Mouse (Mus musculus): ENCODE data around the gene Slc25a48.
A peak's percentile ranks its signal among the peaks of the same experiment; 100 is the strongest.

Gene Slc25a48

DNA sequence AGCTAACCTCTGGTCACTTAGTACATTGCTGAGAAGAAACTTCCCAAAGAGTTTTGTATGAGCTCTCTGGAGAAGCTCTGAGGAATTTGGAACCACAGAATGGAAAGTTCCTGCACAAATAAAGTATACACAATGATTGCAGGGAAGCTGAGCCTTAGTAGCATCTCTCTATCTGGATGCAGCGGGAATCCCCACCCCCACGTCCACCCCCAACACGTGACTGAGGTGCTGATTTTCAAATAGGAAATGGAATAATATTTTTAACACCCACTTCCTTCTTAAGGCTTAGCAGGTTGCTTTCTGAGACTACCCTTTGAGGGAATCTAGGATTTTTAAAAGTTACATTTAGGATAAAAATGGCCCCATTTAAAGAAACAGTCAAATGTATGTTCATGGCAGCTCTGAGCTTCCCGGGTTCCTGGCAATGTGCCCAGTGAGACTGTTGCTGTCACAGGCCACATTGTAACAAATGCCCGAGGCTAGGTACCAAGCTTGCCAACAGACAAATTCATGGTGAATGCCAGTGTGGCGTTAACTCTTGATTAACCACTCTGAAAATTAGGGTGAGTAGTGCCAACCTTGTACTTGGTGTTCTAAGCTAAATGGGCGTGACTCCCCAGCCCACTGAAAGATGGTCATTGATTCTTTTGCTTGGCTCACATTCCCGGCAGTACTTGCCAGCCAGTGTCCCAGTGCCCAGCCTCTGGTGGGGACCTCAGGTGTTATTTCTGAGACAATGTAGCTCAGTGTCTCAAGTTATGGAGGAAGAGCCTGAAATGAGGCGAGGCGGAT lies 11.3 kb downstream of the Slc25a48 start:
- peak; percentile 19 for DNase-seq (ENCODE audit: low spot score)

DNA sequence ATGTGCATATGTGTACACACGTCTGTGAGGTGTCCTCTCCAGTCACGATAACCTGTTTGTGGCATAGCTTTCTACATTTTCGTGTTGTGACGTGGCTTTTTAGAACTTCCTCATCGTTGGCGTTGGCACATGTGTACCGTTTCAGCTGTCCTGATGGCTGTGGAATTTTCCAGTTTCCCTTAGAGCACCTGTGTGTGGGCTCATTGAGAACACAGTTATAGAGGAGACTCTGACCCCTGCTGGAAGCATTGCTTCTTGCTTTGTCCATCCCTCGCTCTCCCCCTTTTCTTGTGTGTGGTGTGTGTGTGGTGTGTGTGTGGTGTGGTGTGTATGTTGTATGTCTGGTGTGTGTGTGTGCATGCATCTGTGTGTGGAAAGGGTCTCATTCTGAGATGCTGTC lies 11.9 kb downstream of the Slc25a48 start:
- DNase-seq (ENCODE audit: low spot score), result no peak

DNA sequence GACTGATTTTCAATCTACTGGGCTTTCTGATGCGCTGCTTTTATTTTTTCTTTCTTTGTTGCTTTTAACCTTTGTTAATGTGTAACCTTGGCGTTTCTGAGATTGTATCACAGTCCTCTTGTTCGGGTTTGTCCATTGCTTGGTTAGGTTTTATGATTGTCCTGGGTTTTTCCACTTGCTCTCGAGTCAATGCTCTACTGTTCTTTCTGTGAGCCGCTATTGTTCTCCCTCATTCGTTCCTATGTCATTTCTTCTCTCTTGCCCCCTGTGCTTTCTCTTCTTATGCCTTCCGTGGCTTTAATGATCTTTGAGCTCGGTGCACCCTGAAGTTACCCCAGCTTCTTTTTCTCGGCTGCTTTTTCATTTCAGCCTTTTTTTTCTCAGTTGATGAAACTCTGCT lies 19.8 kb downstream of the Slc25a48 start:
- no peak for DNase-seq (ENCODE audit: low spot score)

DNA sequence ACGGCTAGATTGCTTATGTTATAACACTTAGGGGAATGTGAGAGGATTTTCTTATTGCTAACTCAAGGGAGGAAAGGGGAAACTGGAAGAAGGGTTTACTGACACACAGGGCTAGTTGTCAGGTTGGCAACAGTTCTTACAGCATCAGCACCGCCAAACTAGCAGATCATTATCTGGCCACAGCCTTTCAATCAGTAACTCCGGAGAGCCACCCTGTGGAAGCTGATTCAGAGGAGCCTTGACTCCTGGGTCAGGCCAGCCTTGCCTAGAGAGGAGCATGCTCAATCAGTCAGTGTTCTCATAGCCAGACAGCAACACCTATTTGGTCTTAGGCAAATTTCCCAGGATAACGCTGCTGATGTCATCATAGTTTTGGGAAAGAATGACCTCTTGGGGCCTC lies 23.3 kb downstream of the Slc25a48 start:
- no peak for DNase-seq (ENCODE audit: low spot score)

DNA sequence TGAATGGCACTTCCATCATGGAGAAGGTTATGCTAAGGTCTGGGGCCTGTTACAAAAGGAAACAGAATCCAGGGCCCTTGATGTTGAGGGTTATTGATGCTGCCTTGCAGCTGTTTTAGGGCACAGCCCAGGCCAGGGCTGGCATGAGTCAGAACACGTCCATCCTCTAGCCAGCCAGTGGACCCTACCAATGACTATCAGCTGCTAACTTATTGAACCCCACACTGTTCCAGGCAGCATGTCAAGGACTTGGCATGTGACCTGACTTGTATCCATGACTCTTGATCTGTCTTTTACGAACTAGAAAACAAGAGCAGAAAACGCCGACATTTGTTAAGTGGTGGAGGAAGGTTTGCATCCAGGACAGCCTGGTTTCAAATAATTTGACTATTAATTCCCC lies 24.6 kb downstream of the Slc25a48 start:
- no peak for DNase-seq (ENCODE audit: low spot score)

DNA sequence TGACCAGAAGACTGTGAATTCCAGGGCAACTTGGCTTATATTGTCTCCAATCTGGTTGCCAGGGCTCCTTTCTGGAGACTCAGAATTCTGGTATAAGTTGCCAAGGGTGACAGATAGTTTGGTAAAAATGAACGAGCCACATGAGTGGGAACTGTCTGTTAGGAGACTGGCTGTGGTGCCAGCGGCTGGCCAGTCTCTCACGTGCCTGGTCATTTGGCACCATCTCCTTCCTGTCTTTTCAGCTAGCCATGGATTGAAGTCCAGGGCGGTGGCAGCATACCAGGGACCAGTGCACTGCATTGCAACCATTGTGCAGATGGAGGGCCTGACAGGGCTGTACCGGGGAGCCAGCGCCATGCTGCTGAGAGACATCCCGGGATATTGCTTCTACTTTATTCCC lies 25.1 kb downstream of the Slc25a48 start:
- no peak for DNase-seq (ENCODE audit: low spot score)

DNA sequence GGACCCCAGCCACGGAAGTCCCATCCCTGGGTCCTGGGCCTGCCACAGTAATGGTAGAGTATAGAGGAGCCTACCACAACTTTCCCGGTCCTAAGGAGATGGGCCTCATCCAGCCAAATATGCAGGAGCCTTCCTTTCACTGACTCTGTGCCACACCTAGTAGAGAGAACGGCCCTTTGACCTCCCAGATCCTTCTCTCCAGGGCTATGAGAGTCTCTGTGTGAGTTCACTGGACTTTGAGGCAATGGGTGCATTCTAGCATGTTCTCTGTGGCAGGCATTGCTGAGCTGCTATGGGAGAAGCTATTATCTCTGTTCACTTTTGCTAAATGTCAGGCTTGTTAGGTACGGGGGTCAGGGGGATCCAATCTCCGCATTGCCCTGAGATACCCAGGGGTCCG lies 25.6 kb downstream of the Slc25a48 start:
- no peak for DNase-seq (ENCODE audit: low spot score)

DNA sequence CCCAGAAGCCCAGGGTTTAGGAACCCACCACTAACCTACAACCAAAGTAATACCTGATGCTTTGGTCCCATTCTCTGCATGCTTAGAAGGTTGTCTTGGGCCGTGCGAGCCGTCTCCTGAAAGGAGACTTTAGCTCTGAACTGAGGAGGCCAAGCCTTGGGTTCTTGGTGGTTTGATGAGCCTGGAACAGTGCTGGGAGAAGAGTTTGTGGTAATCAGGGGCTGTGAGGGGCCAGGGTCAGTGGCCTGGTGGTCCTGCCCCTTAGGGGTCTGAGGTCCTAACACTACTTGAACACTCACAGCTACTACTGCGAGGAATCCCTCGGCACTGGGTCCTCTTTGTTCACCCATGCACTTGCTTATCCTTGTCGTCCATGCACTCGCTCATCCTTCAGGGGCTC lies 29.6 kb downstream of the Slc25a48 start:
- DNase-seq (ENCODE audit: low spot score), result no peak

DNA sequence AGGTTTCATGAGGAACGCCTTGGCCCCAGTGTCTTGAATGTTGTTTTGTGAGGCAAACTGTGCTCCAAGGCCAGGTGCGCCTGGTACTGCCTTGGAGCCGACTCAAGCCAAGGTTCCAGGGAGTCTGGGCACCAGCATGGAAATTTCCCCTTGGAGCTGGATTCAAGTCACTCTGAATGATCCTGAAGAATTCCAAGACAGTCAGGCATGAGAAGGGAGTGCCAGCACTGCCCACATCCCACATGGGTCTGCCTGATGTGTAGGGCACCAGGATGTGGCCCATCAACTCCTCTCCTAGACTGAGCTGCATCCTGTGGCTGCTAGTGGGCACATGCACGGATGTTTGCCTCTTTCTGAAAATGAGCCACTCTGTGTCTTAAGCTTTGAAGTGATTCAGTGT lies 30.4 kb downstream of the Slc25a48 start:
- no peak for DNase-seq (ENCODE audit: low spot score)

DNA sequence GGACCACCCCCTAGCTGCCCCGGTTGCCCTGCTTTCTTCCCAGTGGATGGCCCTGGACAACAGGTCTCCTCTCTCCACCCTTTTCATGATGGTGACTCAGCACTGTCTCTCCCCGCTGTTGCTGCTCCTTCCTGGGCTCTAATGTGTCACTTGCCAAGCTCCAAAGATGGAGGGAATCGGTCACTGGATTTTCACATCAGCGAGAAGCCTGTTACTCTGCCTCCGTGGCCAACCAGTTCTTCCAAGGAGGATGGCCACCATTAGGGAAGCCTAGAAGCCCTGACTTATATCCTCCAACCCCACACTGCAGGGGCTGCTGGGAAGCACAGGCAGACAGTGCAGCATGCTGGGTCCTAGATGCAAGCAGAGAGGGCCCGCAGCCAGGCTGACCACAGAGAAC lies 33.1 kb downstream of the Slc25a48 start:
- DNase-seq (ENCODE audit: low spot score), result no peak

DNA sequence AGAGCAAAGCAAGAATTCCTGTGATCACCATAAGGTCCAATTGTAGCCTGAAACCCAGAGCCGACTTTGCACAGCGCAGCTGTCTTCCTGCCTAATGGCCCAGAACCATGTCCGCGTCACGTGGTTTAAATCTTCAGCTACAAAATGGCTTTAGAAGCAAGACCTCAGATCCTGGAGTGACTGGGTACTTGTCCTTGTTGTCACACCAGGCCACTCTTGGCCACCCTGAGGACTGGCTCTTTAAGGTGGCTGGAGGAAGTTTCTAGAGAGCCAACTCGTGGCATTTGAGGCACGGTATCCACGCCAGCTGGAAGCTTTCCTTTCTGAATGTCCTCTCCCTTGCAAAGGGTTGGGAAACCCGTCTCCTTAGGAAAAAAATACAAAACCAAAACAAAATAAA lies 33.8 kb downstream of the Slc25a48 start:
- DNase-seq (ENCODE audit: low spot score), result peak; percentile 86

DNA sequence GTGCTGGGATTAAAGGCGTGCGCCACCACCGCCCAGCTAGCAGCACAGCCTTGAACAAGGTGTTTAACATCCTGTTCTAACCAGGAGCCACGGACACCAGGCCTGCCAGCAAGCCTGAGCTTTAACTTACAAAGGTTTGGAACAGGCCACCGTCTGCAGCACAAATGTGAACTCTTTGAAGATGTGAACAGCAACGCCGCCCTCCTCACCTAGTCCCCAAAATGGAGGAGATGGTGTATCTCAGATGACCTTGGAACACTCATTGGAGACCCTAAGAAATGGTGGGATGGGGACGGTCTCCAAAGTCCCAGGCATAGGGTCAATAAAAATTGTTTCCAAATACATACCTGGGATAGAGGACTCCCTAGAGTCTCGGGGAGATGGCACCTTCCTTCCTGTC lies 34.5 kb downstream of the Slc25a48 start:
- DNase-seq (ENCODE audit: low spot score), result no peak

DNA sequence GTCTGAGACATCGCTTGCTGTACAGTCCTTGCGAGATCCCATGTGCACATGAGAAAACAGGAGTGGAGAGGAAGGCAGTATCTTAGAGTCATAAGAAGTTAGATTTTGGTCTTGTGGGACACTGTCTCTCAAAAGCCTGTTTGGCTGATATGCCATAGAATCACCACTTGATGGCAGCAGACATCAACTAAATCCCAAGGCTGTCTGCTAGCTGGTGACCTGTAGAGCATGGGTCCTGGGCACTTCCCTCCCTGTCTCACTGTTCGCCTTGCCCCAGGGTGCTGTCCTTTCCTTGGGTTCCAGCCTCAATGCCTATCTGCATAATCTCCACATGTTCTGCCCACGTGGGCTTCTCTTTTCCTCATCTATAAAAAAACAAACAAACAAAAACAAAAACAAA lies 37.2 kb downstream of the Slc25a48 start:
- DNase-seq (ENCODE audit: low spot score), result peak; percentile 63

DNA sequence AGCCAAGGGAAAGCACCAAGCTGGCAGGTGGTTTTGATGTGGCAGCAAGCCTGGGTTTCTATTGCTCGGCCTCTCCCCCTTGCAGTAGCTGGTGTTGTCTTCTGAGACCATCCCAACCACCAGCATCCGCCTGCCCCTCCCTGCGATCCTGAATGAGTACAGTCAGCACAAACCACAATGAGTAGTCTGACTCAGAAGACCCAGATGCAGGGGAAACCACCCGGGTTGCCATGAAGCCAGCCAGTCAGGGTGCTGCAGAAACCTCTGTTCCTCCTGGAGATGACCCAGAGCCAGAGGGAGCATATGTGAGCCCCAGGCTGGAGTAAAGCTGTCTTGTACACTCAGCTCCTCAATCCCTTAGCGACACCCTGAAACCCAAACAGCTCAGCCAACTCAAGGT lies 38.6 kb downstream of the Slc25a48 start:
- DNase-seq (ENCODE audit: low spot score), result peak; percentile 13

DNA sequence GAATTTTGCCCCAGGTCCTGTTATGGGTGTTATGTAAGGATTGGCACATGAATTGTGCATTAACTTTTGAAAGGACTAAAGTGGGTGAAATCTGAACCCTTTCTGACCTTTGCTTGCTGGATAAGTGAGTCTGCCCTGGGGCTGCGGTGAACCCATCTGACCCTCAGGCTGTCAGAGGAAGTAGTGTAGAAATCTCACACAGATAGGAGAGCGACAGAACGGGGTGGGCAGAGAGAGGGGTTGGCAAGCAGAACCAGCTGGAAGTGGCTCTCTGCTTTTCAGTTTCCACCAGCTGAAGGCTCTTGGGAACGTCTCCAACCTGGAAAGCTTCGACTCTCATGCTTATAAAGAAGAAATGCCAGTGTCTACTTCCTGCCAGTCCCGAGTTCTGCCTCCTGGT lies 39.1 kb downstream of the Slc25a48 start:
- DNase-seq (ENCODE audit: low spot score), result peak; percentile 21

DNA sequence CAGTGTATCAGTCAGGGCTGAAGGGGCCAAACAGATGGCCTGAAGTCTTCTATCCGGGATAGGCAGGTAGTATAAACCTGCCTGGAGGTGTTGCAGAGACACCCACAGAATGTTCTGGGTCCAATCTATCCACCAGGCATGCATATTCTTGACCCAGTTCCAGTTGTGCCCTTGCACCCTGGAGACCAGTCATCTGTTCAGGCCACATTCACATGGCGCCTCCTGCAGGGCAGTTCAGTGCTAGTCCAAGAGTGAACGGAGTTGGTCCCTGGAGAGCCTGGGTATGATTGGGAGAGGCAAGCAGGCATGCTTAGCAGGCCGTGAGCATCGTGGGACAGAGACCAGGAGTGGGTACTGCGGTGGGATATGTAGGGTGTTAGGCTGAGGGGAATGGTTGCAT lies 39.9 kb downstream of the Slc25a48 start:
- DNase-seq (ENCODE audit: low spot score), result no peak

DNA sequence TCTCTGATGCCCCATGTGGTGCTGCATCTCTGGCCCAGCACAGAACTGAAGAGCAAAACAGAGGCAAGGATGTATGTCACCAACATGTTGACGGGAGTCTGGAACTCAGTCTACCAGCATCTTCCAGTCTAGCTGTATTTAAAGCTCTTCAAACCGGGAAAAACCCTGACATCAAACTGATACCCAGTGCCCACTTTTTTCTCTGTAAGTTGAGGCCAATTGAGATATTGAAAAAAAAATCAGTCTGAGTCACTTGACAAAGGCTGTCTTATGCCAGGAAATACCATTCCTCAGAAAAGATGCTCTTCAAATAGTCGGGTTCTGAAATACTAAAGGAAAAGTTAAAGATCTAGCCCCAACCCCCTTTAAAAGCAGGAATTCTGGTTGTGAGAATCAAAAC lies 44.0 kb downstream of the Slc25a48 start, which contains the start of gene Il9:
Gene Il9, minus strand, starts transcription at position 101 of the 400 bp plus-strand sequence.
- no peak for DNase-seq (ENCODE audit: low spot score)

DNA sequence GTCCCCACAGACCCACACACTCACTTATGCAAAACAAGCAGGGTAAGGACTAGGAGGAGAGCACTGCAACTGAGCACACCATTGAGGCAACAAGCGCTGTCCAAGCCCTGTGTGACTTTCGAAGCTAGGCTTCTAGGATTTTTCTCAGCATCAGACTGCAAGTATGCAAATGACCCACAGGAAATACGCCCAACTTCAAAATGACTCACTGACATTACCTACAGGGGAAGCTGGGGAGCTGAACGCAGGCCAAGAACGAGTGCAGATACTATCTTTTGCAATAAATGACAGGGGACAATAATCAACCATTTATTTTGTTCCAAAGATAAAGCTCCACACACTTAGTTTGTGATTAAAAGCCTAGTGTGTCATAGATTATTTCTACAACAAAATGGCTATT lies 49.9 kb downstream of the Slc25a48 start:
- no peak for DNase-seq (ENCODE audit: low spot score)

DNA sequence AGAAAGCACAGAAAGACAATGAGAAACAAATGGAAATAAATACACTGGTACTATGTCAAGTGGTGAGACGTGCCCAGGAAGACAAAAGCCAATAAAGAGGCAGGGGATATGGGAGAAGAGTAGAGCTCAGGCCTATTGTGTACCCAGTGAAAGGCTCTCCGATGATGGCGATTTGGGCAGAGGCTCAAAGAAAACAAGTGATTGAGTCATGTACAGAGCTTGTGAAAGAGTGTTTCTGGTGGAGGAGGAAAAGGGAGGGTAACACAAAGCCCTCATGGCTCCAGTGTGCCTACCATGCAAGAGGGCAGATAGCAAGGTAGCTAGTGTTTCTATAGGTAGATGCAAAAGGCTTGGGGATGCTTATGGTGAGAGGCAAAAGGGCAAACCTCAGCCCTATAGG lies 56.3 kb downstream of the Slc25a48 start:
- peak; percentile 77 for DNase-seq (ENCODE audit: low spot score)

DNA sequence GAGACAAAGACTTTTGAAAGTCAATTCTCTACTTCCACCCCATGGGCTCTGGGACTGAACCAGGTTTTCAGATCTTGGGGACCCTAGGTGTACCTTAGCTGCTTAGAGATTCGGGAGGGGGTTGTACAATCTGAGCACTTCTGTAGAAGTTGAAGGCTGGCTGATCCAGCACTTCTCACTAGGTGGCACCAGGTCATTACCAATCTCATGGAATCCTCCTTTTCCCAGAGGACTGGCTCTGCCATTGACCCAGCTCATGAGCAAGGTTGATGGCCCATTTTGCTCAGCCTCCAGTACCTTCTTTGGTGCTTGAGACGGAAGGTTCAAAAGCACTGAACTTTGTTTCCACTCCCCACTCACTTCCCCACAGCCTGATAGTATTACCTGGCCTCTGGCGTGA lies 62.0 kb downstream of the Slc25a48 start:
- DNase-seq (ENCODE audit: low spot score), result peak; percentile 27

DNA sequence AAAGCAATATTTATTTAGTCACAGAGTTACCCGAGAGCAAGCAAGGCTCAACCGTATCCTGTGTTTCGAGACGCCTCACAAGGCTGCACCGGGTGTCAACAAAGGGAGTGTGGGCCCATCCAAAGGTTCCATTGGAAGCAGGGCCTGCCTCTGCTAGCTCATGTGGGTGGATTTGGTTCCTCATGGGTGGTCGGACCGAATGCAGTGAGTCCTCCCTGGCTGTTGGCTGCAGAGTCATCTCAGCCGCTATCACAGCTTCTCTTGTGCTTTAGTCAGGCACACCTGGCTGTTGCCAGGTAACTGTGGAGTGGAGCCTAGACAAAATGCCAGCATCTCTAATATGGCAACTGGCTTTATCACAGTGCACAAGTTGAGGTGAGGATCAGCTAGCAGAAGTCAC lies 62.5 kb downstream of the Slc25a48 start:
- DNase-seq (ENCODE audit: low spot score), result no peak

DNA sequence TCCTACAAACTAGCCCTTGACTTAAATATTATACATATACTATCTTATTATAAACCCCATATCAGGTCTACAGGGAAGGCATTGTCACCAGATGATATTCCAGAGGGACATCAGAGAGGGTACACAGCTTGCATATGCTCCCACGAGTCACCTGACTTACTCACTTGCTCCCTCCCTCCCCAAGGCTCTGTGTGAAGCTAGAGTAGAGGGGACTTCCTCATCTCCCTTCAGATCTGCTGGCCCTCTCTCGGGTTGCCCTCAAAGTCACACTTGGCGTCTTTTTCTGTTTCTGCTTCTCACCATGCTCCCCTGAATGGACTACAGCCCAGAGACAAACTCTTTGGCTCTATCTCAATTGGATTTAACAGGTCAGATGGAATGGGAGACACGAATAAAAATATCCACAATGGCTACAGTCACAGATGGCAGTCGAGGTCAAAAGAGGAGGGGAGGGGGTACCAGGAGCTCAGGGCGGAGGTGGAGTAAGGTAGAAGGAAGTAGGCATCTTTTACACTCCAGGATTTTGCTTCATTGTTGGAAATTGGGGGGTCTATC lies 63.8 kb downstream of the Slc25a48 start:
- DNase-seq (ENCODE audit: low spot score), result no peak

DNA sequence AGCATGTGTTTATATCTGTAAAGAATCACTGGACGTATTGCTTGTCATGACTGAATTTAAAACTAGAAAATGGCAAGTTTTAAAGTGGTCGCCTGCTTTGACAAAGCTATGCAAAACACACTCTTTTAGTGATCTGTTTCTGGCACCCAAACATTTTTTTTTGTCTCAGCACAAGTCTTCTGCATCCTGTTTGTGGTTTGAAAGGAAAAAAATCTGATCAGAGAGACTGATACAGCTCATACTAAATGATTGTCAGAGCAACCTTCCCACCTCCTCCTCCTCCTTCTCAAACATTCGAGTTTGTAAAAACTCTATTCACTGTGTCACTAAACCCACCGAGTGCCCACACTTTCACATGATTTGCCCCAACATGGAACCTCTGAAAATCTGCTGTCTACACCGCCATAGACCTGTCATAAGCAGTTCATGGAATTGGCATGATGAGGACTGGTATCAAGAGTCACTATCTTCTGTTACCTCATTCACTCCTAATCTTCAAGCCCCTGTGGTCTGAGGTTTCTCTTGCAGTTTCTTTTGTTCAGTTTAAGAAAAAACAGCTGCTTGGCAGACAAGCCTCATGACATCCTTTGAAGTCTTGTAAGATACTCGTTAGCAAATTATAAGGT lies 68.8 kb downstream of the Slc25a48 start:
- DNase-seq (ENCODE audit: low spot score), result no peak

DNA sequence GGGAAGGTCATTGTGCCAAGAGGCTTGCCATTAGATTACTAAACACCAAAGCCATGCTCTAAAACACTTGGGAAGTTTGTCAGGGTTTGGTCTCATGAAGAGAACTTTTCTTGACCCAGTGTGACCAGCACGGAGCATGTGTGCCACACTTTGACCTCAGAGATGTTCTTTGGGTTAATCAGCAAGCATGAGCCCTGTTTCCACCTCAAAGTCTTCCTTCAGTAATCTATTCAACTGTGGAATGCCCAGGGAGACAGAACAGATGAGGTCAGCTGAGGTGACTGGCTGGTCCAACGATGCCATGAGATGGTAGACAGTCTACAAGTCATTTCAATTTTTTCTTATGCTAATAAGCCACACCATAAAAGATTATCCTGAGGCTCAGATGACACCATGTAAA lies 71.6 kb downstream of the Slc25a48 start:
- no peak for DNase-seq (ENCODE audit: low spot score)

Data from adipocyte (in vitro differentiated cells).